Mouse (Mus musculus): ENCODE results near the gene Rasgrp2. TPM values are rescaled to one million over a fixed set of nuclear protein-coding genes. Genes with fewer than 3 reads are reported as not detected.

The Rasgrp2 gene
- polyA plus RNA-seq, 1 experiment = 696 TPM

DNA sequence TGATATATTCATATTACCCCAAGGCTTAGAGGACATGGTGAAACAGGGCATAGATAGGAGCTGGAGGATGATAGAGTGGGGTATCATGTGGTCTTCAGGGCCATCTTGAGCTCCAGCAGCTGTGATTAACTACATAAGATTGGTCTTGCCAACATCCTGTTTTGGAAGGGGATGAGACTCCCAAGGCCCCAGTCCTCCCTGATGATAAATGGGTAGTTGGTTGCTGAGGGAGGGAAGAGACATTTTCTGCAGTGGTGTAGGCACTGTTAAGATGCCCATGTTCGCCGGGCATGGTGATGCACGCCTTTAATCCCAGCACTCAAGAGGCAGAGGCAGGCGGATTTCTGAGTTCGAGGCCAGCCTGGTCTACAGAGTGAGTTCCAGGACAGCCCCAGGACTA lies 17.9 kb upstream of the Rasgrp2 start:
- Histone ChIP-seq H3K9me3 (no peaks in the 10 kb centered on the region), H3K36me3 (replicated peaks; ENCODE audit: low read length) (peaks cover 50% of the 10 kb centered on the region), H3K27me3 (replicated peaks) (peaks cover 3% of the 10 kb centered on the region), H3K4me3 (replicated peaks) (no peak overlapping the region), H3K4me1 (peaks cover 75% of the 10 kb centered on the region)
- TF ChIP-seq GATA1 (IDR thresholded peaks at IDR 0.05; ENCODE audit: borderline replicate concordance, low read length) (no peak), FLI1 (IDR thresholded peaks at IDR 0.05; ENCODE audit: low read length) (no peak)

DNA sequence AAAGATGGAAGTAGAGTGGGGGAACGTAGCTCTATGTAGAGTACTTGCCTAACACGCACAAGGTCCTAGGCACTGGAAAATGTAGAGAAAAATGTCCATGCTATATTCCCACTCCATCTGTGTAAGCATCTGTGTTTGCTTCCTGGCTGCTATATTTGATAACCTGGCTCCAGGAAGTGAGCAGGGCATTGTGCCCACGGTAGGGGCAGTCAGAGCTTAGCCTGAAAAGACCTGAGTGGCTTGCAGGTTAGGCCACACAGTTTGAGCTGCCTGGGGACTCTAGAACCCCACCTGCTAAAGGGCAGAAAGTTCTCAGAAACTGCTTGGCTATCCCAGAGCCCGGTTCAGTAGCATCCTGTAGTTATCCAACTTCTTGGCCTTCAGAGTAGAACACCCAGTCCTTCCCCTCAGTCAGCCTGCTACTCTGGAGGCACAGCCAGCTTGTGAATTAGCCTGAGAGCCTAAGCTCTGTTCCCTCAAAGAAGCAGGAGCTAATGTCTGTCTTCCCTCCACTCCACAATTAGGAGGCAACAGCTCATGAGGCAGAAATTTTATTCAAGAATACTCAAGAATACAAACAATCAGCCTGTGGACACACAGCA lies 16.7 kb upstream of the Rasgrp2 start:
- peaks cover 42% of the 10 kb centered on the region for H3K36me3 ChIP-seq (replicated peaks; ENCODE audit: low read length)
- no peaks in the 10 kb centered on the region for H3K9me3 ChIP-seq
- no peak for TF ChIP-seq GATA1 (IDR thresholded peaks at IDR 0.05; ENCODE audit: borderline replicate concordance, low read length)
- TF ChIP-seq FLI1 (IDR thresholded peaks at IDR 0.05; ENCODE audit: low read length) = no peak
- H3K27me3 ChIP-seq (replicated peaks) = peaks cover 14% of the 10 kb centered on the region
- H3K4me1 ChIP-seq = peaks cover 79% of the 10 kb centered on the region
- H3K4me3 ChIP-seq (replicated peaks) = no peak overlapping the region

DNA sequence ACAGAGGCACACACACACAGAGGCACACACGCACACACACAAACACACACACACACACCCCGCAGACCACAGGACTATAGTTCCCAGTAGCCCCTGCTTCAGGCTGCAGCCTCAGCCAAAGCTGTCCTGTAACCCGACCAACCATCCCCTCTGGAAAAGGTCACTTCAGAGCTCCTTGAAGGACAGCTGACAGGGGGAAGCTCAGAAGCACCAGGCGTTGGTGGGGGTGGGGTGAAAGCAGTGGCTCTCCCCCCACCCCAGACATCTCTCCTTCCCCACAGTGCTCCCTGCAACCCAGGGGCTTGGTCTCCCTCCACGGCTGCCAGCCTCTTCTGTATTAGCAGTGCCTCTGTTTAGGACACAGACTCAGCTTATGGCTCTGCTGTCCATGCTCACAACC lies 15.7 kb upstream of the Rasgrp2 start:
- Histone ChIP-seq H3K36me3 (replicated peaks; ENCODE audit: low read length) (peaks cover 34% of the 10 kb centered on the region), H3K27me3 (replicated peaks) (peaks cover 23% of the 10 kb centered on the region), H3K9me3 (no peaks in the 10 kb centered on the region), H3K4me3 (replicated peaks) (no peak overlapping the region), H3K4me1 (peaks cover 73% of the 10 kb centered on the region)
- TF ChIP-seq FLI1 (IDR thresholded peaks at IDR 0.05; ENCODE audit: low read length) (no peak), GATA1 (IDR thresholded peaks at IDR 0.05; ENCODE audit: borderline replicate concordance, low read length) (no peak)

DNA sequence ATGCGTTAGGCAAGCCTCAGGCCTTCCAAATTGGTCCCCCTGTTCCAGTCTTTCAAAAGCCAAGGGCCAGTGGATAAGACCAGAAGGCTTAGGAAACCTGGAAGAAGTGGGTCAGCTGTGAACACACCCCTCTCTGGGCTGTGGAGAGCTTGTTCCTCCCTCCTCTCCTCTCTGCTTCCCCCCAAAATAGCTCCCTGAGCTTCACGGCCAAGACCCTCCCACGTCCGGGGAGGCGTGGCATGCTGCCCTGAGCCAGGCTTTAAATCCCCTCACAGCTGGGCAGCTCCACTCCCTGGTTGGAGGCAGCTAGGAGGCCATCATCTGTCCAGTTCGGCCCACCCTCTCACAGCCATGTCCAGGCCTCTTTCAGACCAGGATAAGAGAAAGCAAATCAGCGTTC lies 15.0 kb upstream of the Rasgrp2 start, which contains the start of gene Pygm:
Gene Pygm, plus strand, starts transcription at position 272 of the 400 bp plus-strand sequence.
- Histone ChIP-seq H3K9me3 (no peaks in the 10 kb centered on the region), H3K4me1 (peaks cover 71% of the 10 kb centered on the region), H3K4me3 (replicated peaks) (peak within 1 kb of the TSS; percentile 38), H3K27me3 (replicated peaks) (peaks cover 29% of the 10 kb centered on the region), H3K36me3 (replicated peaks; ENCODE audit: low read length) (peaks cover 32% of the 10 kb centered on the region)
- TF ChIP-seq GATA1 (IDR thresholded peaks at IDR 0.05; ENCODE audit: borderline replicate concordance, low read length) (no peak), FLI1 (IDR thresholded peaks at IDR 0.05; ENCODE audit: low read length) (no peak)

DNA sequence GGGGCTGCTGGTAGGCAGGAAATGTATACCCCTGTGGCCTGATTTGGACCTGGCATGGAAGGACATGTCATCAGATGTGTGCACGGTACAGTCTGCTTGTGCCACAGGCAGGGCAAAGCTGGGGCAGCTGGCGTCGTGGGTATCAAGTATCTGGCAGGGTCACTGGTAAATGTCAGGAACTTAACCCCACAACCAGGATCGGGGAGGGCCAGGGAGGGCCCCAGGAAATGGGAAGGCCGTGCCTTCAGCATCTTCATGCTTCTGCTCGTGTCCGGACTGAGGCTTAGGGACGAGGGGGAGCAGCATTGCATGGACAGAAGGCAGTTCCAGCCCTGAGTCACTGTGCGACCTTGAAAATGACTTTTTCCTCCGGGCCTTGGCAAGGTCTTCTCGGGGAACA lies 14.2 kb upstream of the Rasgrp2 start:
- Histone ChIP-seq H3K36me3 (replicated peaks; ENCODE audit: low read length) (peaks cover 34% of the 10 kb centered on the region), H3K9me3 (no peaks in the 10 kb centered on the region), H3K4me3 (replicated peaks) (peak overlapping the region; percentile 20), H3K4me1 (peaks cover 79% of the 10 kb centered on the region), H3K27me3 (replicated peaks) (peaks cover 38% of the 10 kb centered on the region)
- TF ChIP-seq GATA1 (IDR thresholded peaks at IDR 0.05; ENCODE audit: borderline replicate concordance, low read length) (no peak), FLI1 (IDR thresholded peaks at IDR 0.05; ENCODE audit: low read length) (no peak)

DNA sequence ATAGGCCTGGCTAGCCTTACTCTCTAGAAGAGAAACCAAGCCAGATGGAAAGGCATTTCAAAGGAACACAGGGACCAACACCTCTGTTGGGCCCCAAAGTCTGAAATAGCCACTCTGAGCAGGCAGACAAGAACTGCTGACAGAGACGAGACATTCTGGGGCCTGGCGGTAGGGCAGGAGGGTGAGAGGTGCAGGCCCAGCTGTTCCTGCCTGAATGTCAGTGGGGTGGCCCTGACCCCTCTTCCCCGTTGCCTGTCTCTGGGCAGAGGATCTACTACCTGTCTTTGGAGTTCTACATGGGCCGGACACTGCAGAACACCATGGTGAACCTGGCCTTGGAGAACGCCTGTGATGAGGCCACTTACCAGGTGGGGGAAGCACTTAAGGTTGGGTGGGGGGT lies 13.7 kb upstream of the Rasgrp2 start:
- Histone ChIP-seq H3K9me3 (no peaks in the 10 kb centered on the region), H3K4me3 (replicated peaks) (no peak overlapping the region), H3K27me3 (replicated peaks) (peaks cover 41% of the 10 kb centered on the region), H3K4me1 (peaks cover 82% of the 10 kb centered on the region), H3K36me3 (replicated peaks; ENCODE audit: low read length) (peaks cover 35% of the 10 kb centered on the region)
- TF ChIP-seq GATA1 (IDR thresholded peaks at IDR 0.05; ENCODE audit: borderline replicate concordance, low read length) (no peak), FLI1 (IDR thresholded peaks at IDR 0.05; ENCODE audit: low read length) (no peak)

DNA sequence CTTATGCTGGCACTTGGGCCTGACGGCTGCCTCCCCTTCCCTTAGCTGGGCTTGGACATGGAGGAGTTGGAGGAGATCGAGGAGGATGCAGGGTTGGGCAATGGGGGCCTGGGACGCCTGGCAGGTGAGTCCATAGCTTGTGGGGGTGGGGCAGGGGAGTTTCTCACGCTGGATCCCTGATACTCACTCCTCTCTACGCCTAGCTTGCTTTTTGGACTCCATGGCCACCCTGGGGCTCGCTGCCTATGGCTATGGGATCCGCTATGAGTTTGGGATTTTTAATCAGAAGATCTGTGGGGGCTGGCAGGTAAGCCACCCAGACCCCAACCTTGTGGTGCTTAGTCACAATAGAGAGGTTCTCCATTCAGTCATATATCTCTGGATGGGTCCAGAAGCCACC lies 13.3 kb upstream of the Rasgrp2 start:
- H3K36me3 ChIP-seq (replicated peaks; ENCODE audit: low read length) = peaks cover 35% of the 10 kb centered on the region
- H3K9me3 ChIP-seq = no peaks in the 10 kb centered on the region
- peaks cover 45% of the 10 kb centered on the region for H3K27me3 ChIP-seq (replicated peaks)
- H3K4me1 ChIP-seq = peaks cover 82% of the 10 kb centered on the region
- TF ChIP-seq FLI1 (IDR thresholded peaks at IDR 0.05; ENCODE audit: low read length) (no peak), GATA1 (IDR thresholded peaks at IDR 0.05; ENCODE audit: borderline replicate concordance, low read length) (no peak)
- no peak overlapping the region for H3K4me3 ChIP-seq (replicated peaks)

DNA sequence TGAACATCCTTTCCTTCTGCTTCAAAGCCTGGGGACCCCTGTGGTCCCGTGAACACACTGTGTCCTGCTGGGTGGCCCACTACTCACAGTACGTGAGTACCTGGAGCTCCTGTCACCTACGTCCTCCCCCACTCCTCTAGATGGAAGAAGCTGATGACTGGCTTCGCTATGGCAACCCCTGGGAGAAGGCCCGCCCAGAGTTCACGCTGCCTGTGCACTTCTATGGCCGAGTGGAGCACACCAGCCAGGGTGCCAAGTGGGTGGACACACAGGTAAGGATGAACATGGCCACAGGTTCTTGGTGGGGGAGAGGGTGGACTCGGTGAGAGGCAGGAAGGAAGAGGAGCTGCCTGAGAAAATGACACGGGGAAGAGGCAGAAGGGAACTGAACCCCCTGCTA lies 12.9 kb upstream of the Rasgrp2 start:
- no peaks in the 10 kb centered on the region for H3K9me3 ChIP-seq
- H3K27me3 ChIP-seq (replicated peaks) = peaks cover 48% of the 10 kb centered on the region
- H3K4me3 ChIP-seq (replicated peaks) = no peak overlapping the region
- H3K36me3 ChIP-seq (replicated peaks; ENCODE audit: low read length) = peaks cover 35% of the 10 kb centered on the region
- peaks cover 82% of the 10 kb centered on the region for H3K4me1 ChIP-seq
- no peak for TF ChIP-seq GATA1 (IDR thresholded peaks at IDR 0.05; ENCODE audit: borderline replicate concordance, low read length)
- no peak for TF ChIP-seq FLI1 (IDR thresholded peaks at IDR 0.05; ENCODE audit: low read length)

DNA sequence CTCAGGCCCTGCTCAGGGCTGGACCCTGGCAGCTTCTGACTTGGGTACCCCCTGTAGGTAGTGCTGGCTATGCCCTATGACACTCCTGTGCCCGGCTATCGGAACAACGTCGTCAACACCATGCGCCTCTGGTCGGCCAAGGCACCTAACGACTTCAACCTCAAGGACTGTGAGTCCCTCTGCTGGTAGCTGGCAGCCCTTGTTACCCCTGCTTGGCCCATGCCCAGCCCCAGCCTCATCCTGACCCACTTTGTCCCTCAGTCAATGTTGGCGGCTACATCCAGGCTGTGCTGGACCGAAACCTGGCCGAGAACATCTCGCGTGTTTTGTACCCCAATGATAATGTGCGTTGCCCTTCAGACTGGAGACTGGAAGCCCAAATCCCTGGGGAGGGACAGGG lies 11.1 kb upstream of the Rasgrp2 start:
- TF ChIP-seq GATA1 (IDR thresholded peaks at IDR 0.05; ENCODE audit: borderline replicate concordance, low read length) (no peak), FLI1 (IDR thresholded peaks at IDR 0.05; ENCODE audit: low read length) (no peak)
- Histone ChIP-seq H3K9me3 (no peaks in the 10 kb centered on the region), H3K27me3 (replicated peaks) (peaks cover 49% of the 10 kb centered on the region), H3K4me3 (replicated peaks) (no peak overlapping the region), H3K4me1 (peaks cover 81% of the 10 kb centered on the region), H3K36me3 (replicated peaks; ENCODE audit: low read length) (peaks cover 45% of the 10 kb centered on the region)

DNA sequence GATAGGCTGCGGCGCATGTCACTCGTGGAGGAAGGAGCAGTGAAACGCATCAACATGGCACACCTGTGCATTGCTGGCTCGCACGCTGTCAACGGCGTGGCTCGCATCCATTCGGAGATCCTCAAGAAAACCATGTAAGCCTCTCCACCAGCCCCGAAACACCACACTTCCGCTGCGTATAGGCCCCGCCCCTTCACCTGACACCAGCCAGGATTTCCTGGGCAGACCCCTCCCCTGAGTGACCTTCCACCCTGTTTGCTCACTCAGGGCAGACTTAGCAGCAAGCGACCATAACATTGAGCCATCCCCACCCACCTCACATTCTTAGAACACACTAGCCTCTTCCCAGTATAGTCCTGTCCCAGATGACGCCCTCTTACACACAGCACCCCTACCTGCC lies 9.3 kb upstream of the Rasgrp2 start:
- Histone ChIP-seq H3K9me3 (no peaks in the 10 kb centered on the region), H3K27me3 (replicated peaks) (peaks cover 49% of the 10 kb centered on the region), H3K36me3 (replicated peaks; ENCODE audit: low read length) (peaks cover 52% of the 10 kb centered on the region), H3K4me1 (peaks cover 70% of the 10 kb centered on the region), H3K4me3 (replicated peaks) (peak overlapping the region; percentile 85)
- TF ChIP-seq GATA1 (IDR thresholded peaks at IDR 0.05; ENCODE audit: borderline replicate concordance, low read length) = no peak
- no peak for TF ChIP-seq FLI1 (IDR thresholded peaks at IDR 0.05; ENCODE audit: low read length)

Measured in megakaryocyte, embryonic 14.5 days (primary cell).